Mouse (Mus musculus): ENCODE measurements around the gene Tex14.
"Not testable (repeated sequence)": the region's sequence is repeated elsewhere in the genome, so short reads cannot be mapped to it uniquely, and the experiment has no call there.

The Tex14 gene

DNA sequence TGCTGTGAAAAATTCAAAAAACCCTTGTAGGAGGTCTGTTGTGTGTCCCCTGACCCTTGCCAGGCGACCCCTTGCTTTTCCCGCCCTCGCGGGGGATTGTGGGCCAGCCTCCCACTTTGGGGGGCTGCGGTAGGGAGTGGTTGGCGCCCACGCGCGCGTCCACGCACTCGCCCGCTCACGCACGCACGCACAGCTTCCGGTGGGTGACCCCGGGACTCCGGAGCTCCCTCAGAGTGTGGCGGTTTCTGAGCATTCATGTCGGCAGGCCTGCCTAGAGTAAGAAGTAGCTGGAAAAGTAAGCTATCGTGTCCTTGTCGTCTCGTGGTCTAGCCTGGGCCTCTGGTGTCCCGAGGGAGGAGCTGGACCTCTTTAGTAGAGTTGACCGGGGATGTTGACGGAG, at the start of gene Tex14, which contains the start of gene Rad51c:
Gene Tex14, plus strand, starts transcription at position 190 of the 400 bp plus-strand sequence.
Gene Rad51c, minus strand, starts transcription at position 79 of the 400 bp plus-strand sequence.
- DNase-seq (ENCODE audit: low spot score in 2 of 2) = peak; percentile 49 to 50

DNA sequence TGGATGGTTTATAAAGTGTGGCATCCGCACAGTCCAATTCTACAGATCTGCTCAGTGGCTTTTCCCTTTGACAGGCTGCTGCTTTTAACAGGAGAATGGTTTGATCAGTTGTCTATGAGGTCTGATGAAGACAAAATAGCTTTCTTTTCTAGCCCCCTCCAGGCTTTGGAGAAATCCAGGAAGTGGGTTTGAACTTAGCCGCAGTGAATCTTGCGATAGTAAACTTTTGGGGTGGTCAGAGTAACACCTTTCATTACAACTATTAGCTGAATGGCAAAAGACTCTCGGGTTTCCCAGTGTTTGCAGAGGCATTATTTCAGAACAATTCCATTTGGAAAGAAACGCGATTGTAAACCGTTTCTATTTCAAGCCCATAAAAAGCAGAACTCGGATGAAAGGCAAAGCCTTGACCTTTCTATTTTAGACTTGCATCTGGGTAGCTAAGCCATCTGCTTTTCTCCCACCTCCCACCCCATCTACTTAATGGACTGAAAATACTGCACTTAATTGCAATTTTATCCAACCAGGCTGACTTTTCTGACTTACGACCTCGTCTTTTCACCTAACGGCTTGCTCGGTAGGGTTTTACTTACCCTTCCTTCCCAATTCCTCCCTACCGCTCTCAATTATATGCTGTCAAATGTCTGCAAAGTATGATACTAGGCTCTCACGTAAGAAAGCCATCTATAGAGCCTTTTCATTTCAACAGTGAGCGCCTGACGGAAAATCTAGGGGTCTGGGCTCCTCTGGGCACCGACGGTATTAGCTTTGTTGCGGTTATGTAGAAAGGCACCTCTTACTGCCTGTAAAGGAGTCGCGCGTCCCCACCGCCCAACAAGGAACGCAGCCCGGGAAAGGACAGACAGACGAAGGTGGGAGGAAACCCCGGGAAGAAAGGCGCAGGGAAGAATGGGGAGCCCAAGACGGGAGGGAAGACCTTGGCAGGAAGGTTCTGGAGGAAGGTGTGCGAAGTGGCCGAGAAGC, 47.3 kb upstream of the Tex14 start:
- DNase-seq (ENCODE audit: low spot score in 2 of 2) = peak; percentile 46 to 52

DNA sequence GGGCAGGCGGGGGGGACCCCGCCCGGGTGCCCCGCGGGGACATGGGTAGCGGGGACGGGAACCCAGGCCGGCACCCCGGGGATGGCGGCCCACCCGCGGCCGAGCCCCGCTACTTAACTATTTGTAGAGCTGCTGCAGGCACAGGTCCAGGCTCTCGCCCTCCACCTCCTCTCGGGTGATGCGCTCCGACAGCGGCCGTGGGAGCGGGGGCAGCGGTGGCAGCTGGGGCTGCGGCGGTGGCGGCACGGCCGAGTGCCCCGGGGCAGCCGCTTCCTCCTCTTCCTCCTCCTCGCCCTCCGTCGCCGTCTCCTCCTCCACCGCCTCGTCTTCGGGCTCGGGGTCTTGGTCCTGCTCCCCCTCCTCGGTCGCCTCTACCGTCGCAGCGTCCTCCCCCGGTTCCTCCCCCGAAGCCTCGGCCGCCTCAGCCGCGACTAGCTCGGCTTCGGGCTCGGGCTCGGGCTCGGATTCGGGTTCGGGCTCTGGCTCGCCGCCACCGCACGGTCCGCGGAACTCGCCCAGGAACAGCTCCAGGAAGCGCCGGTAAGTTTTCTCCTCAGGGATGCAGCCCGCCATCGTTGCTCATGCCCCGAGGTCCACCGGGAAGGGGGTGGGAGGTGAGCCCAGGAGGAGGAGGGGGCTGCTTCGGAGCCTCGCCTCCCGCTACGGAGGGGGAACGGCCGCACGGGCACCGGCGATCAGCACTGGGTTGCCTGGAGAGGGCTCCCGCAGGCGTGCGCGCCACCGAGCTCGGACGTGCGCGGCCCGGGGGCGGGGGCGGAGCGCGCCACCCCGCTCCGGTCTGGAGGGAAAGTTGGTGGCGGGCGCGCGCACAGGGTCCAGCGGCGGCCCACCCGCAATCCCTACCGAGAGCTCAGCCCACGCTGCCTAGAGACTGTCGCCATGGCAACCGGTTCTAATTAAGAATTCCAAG, 46.3 kb upstream of the Tex14 start, which contains the start of gene Ppm1e:
Gene Ppm1e, minus strand, starts transcription at position 693 of the 931 bp plus-strand sequence.
- peak; percentile 93 to 94 for DNase-seq (ENCODE audit: low spot score in 2 of 2)

DNA sequence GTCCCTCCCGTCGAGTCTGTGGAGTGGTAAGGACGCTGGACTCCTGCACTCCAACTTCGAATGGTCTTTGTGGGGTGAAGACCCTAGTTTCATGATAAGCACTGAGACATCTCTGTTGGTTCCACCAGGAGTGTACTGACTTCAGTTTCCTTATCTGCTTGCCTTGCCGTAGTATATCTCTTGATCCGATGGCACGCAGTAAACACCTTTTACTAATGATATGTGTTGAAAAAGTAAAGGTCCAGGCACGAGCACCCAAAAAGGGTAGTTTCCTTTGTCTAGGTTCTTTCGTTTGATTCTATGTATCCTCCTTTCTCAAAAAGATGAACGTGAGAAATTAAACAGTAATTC, 45.6 kb upstream of the Tex14 start:
- no peak for DNase-seq (ENCODE audit: low spot score in 2 of 2)

DNA sequence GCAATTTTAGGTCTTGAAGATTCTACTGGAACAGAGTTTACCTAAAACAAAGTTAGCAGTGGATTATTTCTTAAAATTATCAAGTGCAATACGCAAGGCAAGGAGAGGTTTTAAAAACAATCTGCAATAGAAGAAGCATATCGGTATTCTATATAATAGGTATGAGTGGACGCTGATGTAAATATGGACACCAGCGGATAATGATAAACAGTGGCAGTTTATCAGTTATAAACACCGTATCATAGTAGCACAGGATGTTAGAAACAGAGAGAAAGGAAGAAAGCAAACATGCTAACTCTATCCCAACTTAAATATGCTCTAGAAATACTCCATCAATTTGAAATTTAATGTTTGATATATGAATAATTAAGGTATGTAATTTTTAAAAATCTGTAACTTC, 39.7 kb upstream of the Tex14 start:
- no peak for DNase-seq (ENCODE audit: low spot score in 2 of 2)

DNA sequence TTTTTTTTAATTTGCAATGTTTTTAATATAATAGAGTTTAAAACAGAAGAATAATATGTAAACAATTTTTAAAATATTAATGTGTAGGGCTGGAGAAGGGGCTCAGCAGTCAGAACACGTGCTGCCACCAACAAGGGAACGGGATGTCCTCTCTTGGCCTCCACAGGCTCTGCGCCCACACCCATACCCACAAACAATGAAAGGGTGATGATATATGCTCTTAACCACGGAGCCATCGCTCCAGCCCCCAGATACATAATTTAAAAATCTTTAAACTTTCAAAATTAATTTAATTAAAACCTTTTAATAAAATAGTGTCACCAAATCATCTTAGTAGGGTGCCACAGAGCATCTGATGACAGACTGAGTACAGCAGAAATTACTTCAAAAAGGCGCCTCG, 37.8 kb upstream of the Tex14 start:
- no peak for DNase-seq (ENCODE audit: low spot score in 2 of 2)

DNA sequence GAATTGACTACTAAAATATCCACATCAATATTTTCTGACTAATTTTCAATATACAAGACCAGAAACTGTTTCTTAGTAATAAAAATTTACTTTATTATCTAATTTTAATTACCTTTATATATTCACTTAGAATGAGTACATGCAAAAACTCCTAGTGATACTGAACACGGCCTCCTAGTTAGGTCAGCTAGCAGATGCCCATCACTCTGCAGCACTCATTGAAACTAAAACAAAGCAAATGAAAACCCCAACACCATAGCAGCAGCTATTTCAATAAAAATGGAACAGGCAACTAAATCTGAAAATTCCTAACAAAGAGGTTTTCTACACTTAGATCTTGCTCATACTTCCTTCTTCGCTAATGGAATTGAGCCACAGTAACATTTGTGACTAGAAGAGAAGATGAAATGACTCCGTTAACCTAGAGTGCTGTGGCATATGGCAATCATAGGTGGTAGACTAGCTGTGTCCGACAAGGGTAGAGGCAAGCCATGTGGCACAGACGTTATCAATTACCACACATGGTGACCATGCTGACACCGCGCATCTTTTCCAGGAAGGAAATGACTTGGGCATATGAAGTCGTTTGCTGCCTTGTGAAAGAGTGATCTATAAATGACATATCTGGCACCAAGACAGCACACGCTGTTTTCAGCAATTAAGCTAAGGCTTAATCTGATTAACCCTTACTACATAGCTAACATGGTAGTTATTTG, 36.8 kb upstream of the Tex14 start:
- no peak for DNase-seq (ENCODE audit: low spot score in 2 of 2)

DNA sequence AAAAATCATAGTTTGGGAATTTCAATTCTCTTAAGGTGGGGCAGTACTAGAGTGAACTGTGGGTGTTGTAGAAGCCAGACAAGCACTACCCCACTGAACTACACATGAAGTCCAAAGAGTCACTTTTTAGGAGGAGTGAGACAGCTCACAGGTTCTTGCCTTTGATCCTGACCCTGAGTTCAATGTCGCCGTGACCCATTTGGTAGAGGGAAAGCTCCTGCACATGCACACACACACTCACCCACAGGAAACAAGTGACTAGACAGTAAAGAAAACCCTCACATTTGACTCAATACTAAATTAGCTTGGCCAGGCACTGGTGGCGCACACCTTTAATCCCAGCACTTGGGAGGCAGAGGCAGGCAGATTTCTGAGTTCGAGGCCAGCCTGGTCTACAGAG, 20.3 kb upstream of the Tex14 start:
- DNase-seq (ENCODE audit: low spot score in 2 of 2) = no peak

DNA sequence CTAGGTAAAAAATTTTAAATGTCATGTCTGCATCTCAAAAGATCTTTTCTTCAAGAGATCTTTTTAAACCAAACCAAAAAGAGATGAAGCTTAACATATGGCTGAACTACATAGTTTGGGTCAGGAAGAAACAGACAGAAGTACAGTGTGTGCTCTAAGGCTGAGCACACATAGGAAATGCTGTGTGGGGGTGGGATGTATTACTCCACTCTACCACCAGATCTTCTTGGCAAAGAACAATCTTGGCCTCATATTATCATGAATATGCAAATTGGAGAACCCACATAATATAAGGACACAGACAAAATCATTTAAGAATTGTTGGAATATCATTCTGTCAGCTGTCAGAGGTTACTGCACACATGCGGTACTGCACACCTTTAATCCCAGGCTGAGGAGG, 19.2 kb upstream of the Tex14 start:
- no peak for DNase-seq (ENCODE audit: low spot score in 2 of 2)

DNA sequence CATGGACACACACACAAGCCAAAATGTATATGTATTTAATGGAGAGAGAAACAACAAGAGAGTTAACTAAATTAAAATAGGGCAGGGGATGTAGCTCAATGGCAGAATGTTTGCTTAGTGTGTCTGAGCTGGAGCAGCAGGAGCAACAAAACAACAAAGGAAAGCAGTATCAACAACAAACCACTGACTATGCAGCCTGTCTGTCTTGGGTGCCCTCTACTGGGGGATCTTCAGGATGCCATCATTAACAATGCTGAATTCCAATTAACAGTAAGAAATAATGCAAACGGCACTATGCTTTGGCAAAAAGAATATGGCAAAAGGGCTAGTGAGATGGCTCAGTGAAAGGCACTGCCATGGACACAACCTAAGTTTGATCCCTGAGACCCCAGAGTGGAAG, 11.0 kb upstream of the Tex14 start:
- DNase-seq (ENCODE audit: low spot score in 2 of 2) = peak; percentile 47 to 64

DNA sequence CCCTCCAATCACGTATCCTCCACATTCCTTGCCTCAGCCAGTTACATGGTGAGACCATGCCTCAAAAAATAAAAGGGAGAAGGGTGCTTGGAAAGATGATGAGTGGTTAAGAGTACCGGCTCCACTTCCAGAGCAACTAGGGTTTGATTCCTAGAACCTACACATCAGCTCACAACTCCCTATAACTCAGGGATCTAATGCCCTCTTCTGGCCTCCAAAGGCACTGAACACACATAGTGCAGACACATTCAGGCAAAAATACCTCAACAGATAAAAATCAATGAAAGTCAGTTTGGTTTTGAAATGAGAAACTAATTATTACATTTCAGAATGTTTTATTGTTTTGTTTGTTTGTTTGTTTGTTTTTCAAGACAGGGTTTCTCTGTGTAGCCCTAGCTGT, 6.5 kb upstream of the Tex14 start:
- no peak for DNase-seq (ENCODE audit: low spot score in 2 of 2)

DNA sequence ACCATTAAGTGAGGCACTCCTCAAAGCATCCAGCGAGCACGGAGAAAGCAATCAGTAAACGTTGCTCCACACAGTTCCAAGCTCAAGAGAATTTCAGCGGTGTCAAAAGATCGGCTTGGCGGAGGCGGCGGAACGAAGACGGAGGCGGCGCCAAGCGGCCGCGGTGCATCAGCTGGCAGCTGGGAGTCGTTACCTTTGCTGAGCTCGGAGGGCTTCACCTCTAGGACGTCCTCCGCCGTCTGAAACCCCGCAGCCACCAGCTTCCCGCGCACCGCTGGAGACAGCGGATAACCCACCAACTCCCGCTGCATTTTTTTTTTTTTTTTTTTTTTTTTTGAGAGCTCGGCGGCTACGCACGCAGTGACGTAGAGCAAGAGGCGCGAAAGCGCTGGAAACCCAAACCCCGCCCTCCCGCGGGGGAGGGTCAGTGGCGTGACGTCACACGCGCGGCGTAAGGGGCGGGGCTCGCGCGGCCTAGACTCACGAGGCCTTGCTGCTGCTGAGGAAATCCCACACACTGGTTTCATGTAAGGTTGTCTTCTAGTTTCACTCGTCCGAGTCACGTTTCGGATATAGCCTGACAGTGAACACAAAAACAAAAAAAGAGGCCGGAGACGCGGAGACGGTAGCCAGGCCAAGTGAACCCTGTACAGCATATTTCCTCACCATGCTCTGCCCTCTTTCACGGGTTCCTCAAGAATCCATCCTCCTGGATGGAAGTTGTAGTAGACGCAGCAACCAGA, 583 bp upstream of the Tex14 start:
- DNase-seq (ENCODE audit: low spot score in 2 of 2) = peak; percentile 96 to 97

DNA sequence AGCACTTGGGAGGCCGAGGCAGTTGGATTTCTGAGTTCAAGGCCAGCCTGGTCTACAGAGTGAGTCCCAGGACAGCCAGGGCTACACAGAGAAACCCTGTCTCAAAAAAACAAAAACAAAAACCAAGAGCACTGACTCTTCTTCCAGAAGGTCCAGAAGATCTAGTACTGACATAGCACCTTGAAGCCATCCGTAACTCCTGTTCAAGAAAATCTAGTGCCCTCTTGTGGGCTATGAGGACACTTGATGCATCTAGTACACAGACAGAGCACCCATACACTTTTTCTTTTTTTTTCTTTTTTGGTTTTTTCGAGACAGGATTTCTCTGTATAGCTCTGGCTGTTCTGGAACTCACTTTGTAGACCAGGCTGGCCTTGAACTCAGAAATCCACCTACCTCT, 8.5 kb downstream of the Tex14 start:
- not testable (repeated sequence) for DNase-seq (ENCODE audit: low spot score in 2 of 2)

DNA sequence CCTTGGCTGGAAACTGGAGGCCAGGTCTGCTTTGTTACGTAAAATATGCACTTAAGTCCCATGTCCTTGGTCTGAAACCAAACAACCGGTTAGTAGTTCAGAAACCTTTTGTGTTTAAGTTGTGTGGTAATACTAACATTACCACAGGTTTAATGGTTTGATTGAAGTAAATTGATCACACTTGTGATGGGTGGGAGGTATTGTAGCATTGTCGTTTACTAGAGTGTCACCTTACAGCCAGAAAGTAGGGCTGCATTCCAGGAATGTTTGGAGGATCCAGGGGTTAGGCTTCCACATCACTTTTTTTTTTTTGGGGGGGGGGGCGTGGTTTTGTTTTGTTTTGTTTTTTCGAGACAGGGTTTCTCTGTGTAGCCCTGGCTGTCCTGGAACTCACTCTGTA, 11.3 kb downstream of the Tex14 start:
- DNase-seq (ENCODE audit: low spot score in 2 of 2) = no peak

DNA sequence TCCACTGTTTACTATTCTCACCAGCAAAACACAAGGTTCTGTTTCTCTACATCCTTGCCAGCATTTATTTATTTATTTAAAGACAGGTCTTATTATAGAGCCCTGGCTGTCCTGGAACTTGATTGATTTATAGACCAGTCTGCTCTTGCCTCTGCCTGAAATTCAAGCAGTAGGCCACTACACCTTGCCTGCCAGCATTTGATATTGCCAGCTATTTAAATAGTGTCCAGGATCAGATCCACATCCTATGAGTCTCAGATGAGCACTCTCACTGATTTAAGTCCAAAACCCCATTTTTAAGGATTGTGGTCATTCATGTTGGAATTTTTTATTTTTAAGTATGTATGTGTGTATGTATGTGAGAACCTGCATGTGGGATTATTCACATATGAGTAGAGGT, 16.0 kb downstream of the Tex14 start:
- DNase-seq (ENCODE audit: low spot score in 2 of 2) = no peak

DNA sequence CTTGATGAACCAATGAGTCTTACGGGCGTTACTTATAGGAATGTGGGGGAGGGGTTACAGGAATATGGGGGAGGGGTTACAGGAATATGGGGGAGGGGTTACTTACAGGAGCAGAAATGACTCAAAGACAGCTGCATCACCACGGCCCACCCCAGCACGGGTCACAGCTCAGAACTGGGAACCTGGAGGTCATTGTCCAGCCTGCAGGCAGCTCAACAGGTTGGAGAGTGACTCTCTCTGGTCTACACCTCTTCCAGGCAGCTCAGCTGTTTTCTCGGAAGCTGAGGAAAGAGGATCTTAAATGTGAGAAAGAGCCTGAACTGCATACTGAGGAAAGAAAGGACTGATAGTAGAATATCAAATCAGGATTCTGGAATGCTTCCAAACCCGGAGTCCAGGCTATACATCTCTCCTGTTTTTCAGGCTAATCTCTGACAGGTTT, 16.9 kb downstream of the Tex14 start:
- DNase-seq (ENCODE audit: low spot score in 2 of 2) = peak in 1 of 2 experiments; percentile 58

DNA sequence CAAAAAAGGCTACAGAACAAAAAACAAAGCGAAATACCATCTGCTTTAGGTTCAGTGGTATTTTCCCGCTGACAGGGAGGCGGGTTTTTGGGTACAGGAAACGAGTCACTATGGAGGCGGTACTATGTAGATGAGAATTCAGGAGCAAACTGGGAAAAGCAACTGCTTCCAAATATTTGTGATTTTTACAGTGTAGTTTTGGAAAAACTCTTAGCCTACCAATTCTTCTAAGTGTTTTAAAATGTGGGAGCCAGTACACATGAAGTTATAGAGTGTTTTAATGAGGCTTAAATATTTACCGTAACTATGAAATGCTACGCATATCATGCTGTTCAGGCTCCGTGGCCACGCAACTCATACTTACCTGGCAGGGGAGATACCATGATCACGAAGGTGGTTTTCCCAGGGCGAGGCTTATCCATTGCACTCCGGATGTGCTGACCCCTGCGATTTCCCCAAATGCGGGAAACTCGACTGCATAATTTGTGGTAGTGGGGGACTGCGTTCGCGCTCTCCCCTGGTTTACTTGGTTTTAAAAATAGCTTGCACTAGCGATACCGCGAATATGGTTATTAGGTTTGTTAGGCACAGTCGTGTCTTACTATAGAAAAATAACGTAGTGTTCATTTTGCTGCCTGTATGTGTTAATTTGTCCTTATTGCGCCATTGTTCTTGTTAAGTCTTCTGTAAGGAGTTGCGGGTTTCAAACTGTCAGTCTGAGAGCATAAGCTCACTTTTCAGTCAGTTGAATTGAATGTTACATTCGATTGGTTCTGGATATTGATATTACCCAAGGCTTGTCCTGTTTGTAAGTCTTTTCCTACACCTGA, 17.9 kb downstream of the Tex14 start:
- peak; percentile 92 to 95 for DNase-seq (ENCODE audit: low spot score in 2 of 2)

DNA sequence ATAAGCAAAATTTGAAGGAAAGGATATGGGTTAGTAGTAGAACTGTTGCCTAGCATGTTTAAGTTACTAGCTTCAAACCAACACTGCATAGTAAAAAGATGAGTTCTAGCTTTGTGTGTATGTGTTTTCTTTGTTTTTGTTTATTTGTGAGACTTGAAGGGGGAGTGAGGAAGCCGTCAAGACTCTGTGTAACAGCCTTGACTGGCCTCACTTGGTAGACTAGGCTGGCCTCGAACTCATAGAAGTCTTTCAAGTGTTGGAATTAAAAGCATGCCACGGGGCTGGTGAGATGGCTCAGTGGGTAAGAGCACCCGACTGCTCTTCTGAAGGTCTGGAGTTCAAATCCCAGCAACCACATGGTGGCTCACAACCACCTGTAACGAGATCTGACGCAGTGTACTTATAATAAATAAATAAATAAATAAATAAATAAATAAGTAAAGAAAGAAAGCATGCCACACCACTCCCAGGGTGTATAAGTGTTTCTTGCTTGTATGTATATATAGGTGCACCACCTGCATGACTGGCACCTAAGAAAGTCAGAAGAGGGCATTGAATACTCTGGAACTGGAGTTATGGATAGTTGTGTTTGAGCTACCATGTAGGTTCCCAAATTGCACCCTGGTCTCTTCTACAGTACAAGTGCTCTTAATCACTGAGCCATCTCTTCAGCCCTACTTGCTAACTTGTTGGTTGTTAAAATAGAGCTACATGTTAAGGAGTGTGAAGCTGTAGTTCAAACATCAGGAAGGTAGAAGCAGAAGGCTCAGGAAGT, 18.9 kb downstream of the Tex14 start:
- no peak for DNase-seq (ENCODE audit: low spot score in 2 of 2)

DNA sequence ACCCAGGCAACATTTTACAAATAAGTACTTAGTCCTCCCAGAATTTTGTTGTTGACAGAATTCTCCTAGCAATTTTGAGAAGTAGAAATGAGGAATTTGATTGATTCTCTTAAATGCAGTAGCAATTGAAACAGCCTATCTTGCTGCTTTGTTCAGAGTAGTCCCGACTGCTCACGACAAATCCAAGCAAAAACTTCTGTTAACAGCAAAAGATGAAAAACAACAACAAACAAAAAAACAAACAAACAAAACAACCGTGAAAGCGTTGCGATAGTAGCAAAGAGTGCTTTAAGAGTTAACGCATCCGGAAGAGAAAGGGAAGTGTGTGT, 21.2 kb downstream of the Tex14 start:
- DNase-seq (ENCODE audit: low spot score in 2 of 2) = no peak

All from right cerebral cortex, postnatal 10 days (tissue).